Mouse (Mus musculus) small intestine, adult 2 months (tissue): ENCODE measurements around the gene Pip5kl1. TPM values are rescaled to one million over a fixed set of nuclear protein-coding genes. Genes with fewer than 3 reads are reported as not detected.

Source experiments
- H3K27ac ChIP-seq: fragments of 200-500 bp; 2 replicates; pipeline ENCODE4 v1.5.1; 2012; ENCODE audit warnings: low read depth, low read length, control low read depth, inconsistent platforms; ENCODE audit not compliant: insufficient read depth
- H3K27me3 ChIP-seq: fragments of 200-500 bp; 2 replicates; pipeline ENCODE4 v1.6.1; 2012; ENCODE audit warnings: mild to moderate bottlenecking, moderate library complexity, low read length, inconsistent platforms; ENCODE audit not compliant: control insufficient read depth, insufficient read depth
- H3K36me3 ChIP-seq: fragments of 200-500 bp; 2 replicates; pipeline ENCODE4 v1.6.1; 2012; ENCODE audit warnings: mild to moderate bottlenecking, low read length, control low read depth, inconsistent platforms; ENCODE audit not compliant: control insufficient read depth, insufficient read depth
- H3K4me1 ChIP-seq: fragments of 200-500 bp; 2 replicates; pipeline ENCODE4 v1.6.1; 2012; ENCODE audit warnings: low read length, inconsistent platforms, mixed read lengths; ENCODE audit not compliant: control insufficient read depth, insufficient read depth, insufficient read length
- H3K4me3 ChIP-seq: fragments of 200-500 bp; 2 replicates; pipeline ENCODE4 v1.5.1; 2012; ENCODE audit warnings: low read depth, mild to moderate bottlenecking, control low read depth, inconsistent platforms, low read length, moderate library complexity
- CTCF ChIP-seq: fragments of 200-500 bp; IDR thresholded peaks from 2 replicates; pipeline ENCODE4 v1.5.1; 2012; ENCODE audit warnings: low read depth, mild to moderate bottlenecking, control low read depth, inconsistent platforms, low read length, moderate library complexity, mixed read lengths; ENCODE audit not compliant: insufficient replicate concordance, insufficient read length; ENCODE audit errors: extremely low read depth
- POLR2A ChIP-seq: fragments of 200-500 bp; IDR thresholded peaks from 2 replicates; pipeline ENCODE4 v1.6.1; 2012; ENCODE audit warnings: low read depth, mild to moderate bottlenecking, control low read depth, inconsistent platforms, low read length, moderate library complexity
- WGBS: fragments of 180-500 bp; shearing (Covaris S2); methylation state at CpG from one replicate; pipeline ENCODE4 v1.1.7; 2018; 5-methylcytosine and 5-hydroxymethylcytosine counted together
- polyA plus RNA-seq: library from polyadenylated mRNA; depleted of rRNA; stranded (reverse); fragments of >200 nt; gene quantifications from 2 replicates; pipeline ENCODE4 v1.2.3, GENCODE M21; 2012

The Pip5kl1 gene
- polyA plus RNA-seq, 1 experiment, result 0.25 TPM

DNA sequence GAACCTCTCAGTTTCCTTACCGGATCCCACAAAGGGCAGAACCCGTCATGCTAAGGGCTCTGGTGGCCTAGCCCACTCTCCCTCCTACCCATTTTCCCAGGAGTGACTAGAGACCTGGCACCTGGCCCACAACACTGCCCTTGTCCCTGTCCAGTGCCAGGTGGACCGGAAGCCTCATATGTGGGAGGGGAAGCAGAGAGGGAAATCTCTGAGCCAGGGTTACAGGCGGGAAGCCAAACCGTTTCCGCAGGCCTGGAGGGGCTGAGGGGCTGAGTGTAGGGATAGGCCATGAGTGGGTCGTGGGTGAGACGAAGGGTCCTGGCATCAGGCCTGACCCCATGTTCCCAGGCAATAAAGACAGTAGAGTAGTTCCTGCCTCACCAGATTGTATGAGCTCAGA, 23.9 kb downstream of the Pip5kl1 start:
- TF ChIP-seq POLR2A (no peak), CTCF (no peak)
- Histone ChIP-seq H3K4me1 (peaks cover 7% of the 10 kb centered on the region), H3K36me3 (no peaks in the 10 kb centered on the region; the same call in 1 of the 2 replicates), H3K4me3 (no peak overlapping the region), H3K27me3 (no peaks in the 10 kb centered on the region), H3K27ac (no peak overlapping the region)
- 86% methylated on average over 8 of the region's 8 CpGs for WGBS

DNA sequence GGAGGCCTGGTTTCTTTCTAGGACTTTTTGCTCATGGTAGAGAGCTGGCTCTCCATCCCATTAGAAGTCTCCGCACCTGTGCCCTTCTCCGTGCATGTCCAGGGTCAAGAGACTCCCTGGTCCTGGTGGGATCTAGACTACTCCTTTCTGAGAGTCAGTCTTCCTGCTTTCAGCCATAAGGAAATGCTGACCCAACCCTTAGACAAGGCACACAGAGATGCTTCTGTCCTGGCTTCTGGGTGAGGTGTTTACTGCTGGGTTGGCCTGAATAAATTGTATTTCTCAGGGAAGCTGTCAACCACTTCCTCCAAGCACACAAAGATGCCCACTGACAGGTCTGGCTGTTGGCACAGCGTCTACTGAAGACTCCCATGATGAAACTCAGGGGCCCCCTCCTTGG, 24.8 kb downstream of the Pip5kl1 start, which contains the start of gene St6galnac6:
Gene St6galnac6 (plus strand): TSS at position 301 of the 400 bp plus-strand sequence.
- H3K4me3 ChIP-seq, result no peak within 1 kb of the TSS
- H3K4me1 ChIP-seq, result peaks cover 7% of the 10 kb centered on the region
- H3K27ac ChIP-seq, result no peak within 1 kb of the TSS
- 93% methylated on average over 3 of the region's 3 CpGs for WGBS
- H3K27me3 ChIP-seq, result no peaks in the 10 kb centered on the region
- H3K36me3 ChIP-seq, result no peaks in the 10 kb centered on the region; the same call in 1 of the 2 replicates
- no peak for TF ChIP-seq CTCF
- TF ChIP-seq POLR2A, result no peak

DNA sequence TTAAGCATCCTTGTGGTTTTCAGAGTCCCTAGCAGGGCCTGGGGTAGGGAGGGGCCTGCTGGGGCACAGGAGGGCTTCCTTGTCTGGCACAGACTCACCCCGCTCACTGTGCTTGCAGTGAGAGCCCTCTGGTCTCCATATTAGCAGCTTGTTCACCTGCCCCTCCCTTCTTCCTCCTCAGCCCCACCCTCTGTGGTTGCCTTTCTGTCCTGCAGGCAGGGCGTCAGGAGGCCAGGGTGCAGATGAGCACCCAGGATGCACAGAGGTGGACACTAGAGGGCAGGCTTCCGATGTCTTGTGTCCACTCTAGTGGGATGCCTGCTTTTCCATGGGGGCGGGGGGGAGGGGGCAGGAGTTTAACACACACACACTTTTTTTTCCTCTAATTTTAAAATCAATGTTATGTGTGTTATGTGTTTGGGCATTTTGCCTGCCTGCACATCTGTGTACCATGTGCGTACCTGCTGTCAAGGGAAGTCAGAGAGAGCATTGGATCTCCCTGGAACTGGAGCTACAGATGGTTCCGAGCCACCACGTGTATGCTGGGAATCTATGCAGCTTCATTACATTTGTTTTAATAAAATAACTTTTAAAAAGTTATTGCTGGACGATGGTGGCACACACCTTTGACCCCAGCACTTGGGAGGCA, 26.9 kb downstream of the Pip5kl1 start:
- Histone ChIP-seq H3K4me1 (peaks cover 7% of the 10 kb centered on the region), H3K27ac (no peak overlapping the region), H3K27me3 (0 out of 2 replicates have a peak, but pooled peaks cover 2% of the 10 kb centered on the region), H3K4me3 (no peak overlapping the region), H3K36me3 (no peaks in the 10 kb centered on the region; the same call in 1 of the 2 replicates)
- TF ChIP-seq CTCF (peak; percentile 67; the same call in 1 of the 2 replicates), POLR2A (no peak)
- 32% methylated on average over 8 of the region's 8 CpGs for WGBS

DNA sequence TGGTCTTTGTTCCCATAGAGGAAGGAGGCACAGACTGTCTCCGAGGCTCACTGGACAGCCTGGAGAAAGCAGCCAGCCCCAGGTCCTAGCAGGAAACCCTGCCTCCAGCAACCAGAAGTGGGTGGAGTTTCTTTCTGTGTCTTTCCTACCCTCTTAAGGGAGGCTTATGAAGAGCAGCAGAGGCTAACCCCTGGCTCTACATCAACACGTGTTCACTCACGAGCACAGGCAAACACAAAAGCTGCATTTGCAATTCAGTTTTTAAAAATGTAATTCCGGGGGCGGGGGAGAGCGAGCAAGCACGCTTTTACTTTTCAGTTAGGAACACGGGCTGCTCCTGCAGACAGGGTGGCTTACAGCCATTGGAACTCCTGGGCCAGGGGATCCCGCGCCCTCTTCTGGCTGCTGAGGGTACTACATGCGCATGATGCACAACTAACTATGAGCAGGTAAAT, 28.0 kb downstream of the Pip5kl1 start:
- Histone ChIP-seq H3K27me3 (peaks cover 11% of the 10 kb centered on the region), H3K4me1 (peaks cover 8% of the 10 kb centered on the region), H3K4me3 (peak overlapping the region; percentile 23), H3K36me3 (no peaks in the 10 kb centered on the region; the same call in 1 of the 2 replicates), H3K27ac (no peak overlapping the region)
- TF ChIP-seq POLR2A, result 0 out of 2 replicates have a peak, but pooled peaks have one; percentile 17
- TF ChIP-seq CTCF, result peak; percentile 93
- 1% methylated on average over 11 of the region's 11 CpGs for WGBS

DNA sequence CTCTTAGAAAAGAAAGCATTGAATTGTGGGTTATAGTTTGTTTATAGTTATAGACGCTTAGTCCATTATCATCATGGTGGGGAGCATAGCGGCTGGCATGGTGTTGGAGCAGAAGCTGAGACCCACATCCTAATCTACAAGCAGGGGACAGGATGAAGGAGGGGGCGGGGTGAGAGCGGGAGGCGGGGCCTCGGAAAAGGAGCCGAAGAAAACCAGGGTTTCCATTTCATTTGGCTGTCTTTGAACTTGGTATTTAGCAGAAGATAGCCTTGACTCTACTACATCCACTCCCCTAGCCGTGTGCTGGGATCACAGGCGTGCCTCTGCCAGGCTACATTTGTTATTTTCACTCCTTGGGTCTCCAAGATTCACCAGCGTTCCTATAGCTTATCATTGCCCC, 30.0 kb downstream of the Pip5kl1 start:
- H3K36me3 ChIP-seq, result no peaks in the 10 kb centered on the region
- TF ChIP-seq CTCF (no peak), POLR2A (no peak)

DNA sequence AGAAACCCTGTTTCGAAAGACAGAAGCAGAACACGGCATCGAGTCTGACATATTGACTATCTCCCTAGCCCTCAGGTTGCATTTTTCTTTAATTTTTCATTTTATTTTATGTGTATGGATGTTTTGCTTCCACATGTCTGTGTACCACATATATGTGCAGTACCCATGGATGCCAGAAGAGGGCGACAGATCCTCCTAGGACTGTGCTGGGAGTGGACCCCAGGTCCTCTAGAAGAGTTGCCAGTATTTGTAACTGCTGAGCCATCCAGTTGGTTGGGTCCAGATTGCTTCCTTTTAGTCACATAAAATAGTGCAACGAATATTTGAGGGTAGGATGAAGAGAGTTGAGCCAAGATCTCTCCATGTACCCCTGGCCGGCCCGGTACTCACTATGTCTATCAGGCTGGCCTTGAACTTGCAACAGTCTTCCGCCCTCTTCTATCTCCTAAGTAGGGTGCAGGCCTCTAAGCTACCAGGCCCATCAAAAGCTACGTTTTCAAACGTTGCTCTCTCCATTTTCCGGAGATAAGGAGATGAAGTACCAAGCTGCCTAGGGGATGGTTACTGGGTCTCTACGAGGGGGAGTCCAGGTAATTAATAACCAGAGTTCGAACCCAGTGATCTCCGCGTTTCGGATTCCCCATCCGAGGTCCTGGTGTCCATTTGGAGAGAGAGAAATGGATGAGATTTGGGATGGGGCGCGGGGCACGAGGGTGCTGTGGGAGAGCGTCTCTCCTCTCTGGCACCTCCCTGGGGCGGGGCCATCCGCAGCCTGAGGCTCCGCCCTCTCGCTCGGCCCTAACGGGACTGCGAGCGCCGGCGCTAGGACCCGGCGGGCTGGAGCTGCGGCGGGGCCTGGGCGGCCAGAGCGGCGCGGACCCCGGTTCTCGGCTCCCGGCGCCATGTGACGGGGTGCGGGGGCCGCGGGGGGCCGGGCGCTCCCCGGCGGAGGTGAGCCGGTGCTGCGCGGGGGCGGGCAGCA, 31.9 kb downstream of the Pip5kl1 start:
- H3K27ac ChIP-seq, result no peak overlapping the region
- TF ChIP-seq POLR2A (no peak), CTCF (peak; percentile 52; the same call in 1 of the 2 replicates)
- WGBS, result 14% methylated on average over 55 of the region's 55 CpGs
- H3K4me1 ChIP-seq, result peaks cover 8% of the 10 kb centered on the region
- peak overlapping the region; percentile 66 for H3K4me3 ChIP-seq
- H3K27me3 ChIP-seq, result peaks cover 16% of the 10 kb centered on the region
- no peaks in the 10 kb centered on the region for H3K36me3 ChIP-seq

More for the DNA sequence above, 30.0 kb downstream of the Pip5kl1 start:
- H3K4me3 ChIP-seq, result no peak overlapping the region
- no peak overlapping the region for H3K27ac ChIP-seq
- 48% methylated on average over 10 of the region's 10 CpGs for WGBS
- H3K4me1 ChIP-seq, result peaks cover 11% of the 10 kb centered on the region
- H3K27me3 ChIP-seq, result peaks cover 16% of the 10 kb centered on the region

DNA sequence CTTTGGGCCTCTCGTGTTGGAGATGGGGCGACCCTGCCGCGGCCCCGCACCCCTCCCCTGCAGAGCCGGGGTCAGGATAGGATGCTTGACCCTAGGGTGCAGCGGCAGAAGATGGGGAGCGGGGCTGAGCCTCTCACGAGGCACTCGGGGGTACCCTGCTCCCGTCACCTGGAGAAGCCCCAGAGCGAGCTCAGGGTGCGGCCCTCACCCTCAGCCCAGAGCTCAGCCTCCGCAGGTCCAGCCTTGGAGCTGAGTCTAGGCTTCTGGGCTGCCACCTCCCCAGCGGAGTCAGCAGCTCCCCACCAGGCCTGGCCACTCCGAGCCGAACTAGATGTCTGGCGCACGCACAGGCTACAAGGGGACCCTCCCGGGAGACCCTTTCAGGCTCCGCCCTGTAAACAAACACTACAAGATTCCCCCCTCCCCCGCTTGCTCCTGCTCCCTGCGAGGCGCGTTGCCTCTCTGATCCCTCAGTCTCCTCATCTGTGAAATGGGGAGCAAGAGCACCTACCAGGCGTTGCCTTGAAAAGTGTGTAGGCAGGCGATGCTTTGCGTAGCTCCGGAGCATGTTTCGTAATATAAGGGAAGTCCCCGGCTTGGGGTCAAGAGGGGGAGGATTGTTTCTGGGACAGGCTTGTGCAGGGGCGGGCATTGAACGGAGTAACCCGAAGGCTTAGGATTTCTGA, 32.8 kb downstream of the Pip5kl1 start:
- 0 out of 2 replicates have a peak overlapping the region, but pooled peaks have one; percentile 12 for H3K27ac ChIP-seq
- H3K36me3 ChIP-seq, result no peaks in the 10 kb centered on the region
- TF ChIP-seq POLR2A (no peak), CTCF (no peak)
- WGBS, result 8% methylated on average over 34 of the region's 34 CpGs
- peaks cover 8% of the 10 kb centered on the region for H3K4me1 ChIP-seq
- peak overlapping the region; percentile 66 for H3K4me3 ChIP-seq
- peaks cover 16% of the 10 kb centered on the region for H3K27me3 ChIP-seq
